Mouse (Mus musculus) heart, embryonic 16.5 days (tissue): ENCODE measurements at regions not wholly inside any gene's neighbourhood (a gene's known extent, or its start where the extent isn't known, plus 50 kb on each side); places are given as distances from the start of the nearest gene placed in this dataset.

Experiments used
- ATAC-seq: fragments of 200-750 bp; cut with Nextera tagmentation; replicated peaks from 2 replicates; pipeline ENCODE4 v1.8.0; 2017; ENCODE audit warnings: moderate number of reproducible peaks; ENCODE audit not compliant: insufficient read depth, low FRiP score; ENCODE audit errors: extremely low read depth
- H3K27ac ChIP-seq: fragments of 300-500 bp; sonication (generic); 2 replicates; pipeline ENCODE4 v1.5.1; 2014; ENCODE audit warnings: mild to moderate bottlenecking, low read length, control low read depth, moderate library complexity
- H3K27me3 ChIP-seq: fragments of 300-500 bp; sonication (generic); 2 replicates; pipeline ENCODE4 v1.6.1; 2014; ENCODE audit warnings: low read length, mixed read lengths; ENCODE audit not compliant: control insufficient read depth, insufficient read depth
- H3K36me3 ChIP-seq: fragments of 300-500 bp; sonication (generic); 2 replicates; pipeline ENCODE4 v1.6.1; 2014; ENCODE audit not compliant: control insufficient read depth, insufficient read depth
- H3K4me1 ChIP-seq: fragments of 300-500 bp; sonication (generic); 2 replicates; pipeline ENCODE4 v1.6.1; 2014; ENCODE audit warnings: low read length, mixed read lengths; ENCODE audit not compliant: control insufficient read depth, insufficient read depth
- H3K4me2 ChIP-seq: fragments of 300-500 bp; sonication (generic); 2 replicates; pipeline ENCODE4 v1.6.1; 2014; ENCODE audit warnings: low read depth, mild to moderate bottlenecking, control low read depth, low read length
- H3K4me3 ChIP-seq: fragments of 300-500 bp; sonication (generic); 2 replicates; pipeline ENCODE4 v1.5.1; 2014; ENCODE audit warnings: mild to moderate bottlenecking, control low read depth, low read length
- H3K9ac ChIP-seq: fragments of 300-500 bp; sonication (generic); 2 replicates; pipeline ENCODE4 v1.6.1; 2014; ENCODE audit warnings: low read length, control low read depth
- H3K9me3 ChIP-seq: fragments of 300-500 bp; sonication (generic); replicated peaks from 2 replicates; pipeline ENCODE4 v1.6.1; 2016; ENCODE audit warnings: low read length; ENCODE audit not compliant: control insufficient read depth
- WGBS: fragments of 180-500 bp; shearing (Covaris S2); extraction: QIAGEN DNeasy Blood & Tissue Kit; methylation state at CpG from one replicate; pipeline ENCODE4 v1.1.7; 2014; 5-methylcytosine and 5-hydroxymethylcytosine counted together

- Histone ChIP-seq H3K9ac (no peak overlapping the region), H3K27ac (no peak overlapping the region), H3K36me3 (no peaks in the 10 kb centered on the region), H3K4me3 (no peak overlapping the region), H3K4me1 (no peaks in the 10 kb centered on the region), H3K27me3 (0 out of 2 replicates have a peak, but pooled peaks cover 2% of the 10 kb centered on the region), H3K9me3 (no peaks in the 10 kb centered on the region), H3K4me2 (no peak overlapping the region)
- no peak for ATAC-seq
- 76% methylated on average over 7 of the region's 7 CpGs for WGBS
Measured at GRCm38 (mm10) chr3:144329117-144329516, 124.1 kb upstream of the Lmo4 start.

GRCm38 (mm10) chr3:144327235-144327760 lies 122.3 kb upstream of the Lmo4 start:
- Histone ChIP-seq H3K36me3 (no peaks in the 10 kb centered on the region), H3K27me3 (no peaks in the 10 kb centered on the region), H3K4me2 (no peak overlapping the region), H3K27ac (no peak overlapping the region), H3K9ac (no peak overlapping the region), H3K4me1 (no peaks in the 10 kb centered on the region), H3K9me3 (no peaks in the 10 kb centered on the region), H3K4me3 (no peak overlapping the region)
- ATAC-seq, result no peak
- WGBS, result 87% methylated on average over 8 of the region's 8 CpGs

- Histone ChIP-seq H3K9ac (no peak overlapping the region), H3K4me3 (no peak overlapping the region), H3K9me3 (no peaks in the 10 kb centered on the region), H3K27me3 (no peaks in the 10 kb centered on the region), H3K4me1 (no peaks in the 10 kb centered on the region), H3K27ac (no peak overlapping the region), H3K36me3 (no peaks in the 10 kb centered on the region), H3K4me2 (no peak overlapping the region)
- WGBS, result 80% methylated on average over 2 of the region's 2 CpGs
- no peak for ATAC-seq
Measured at GRCm38 (mm10) chr3:144324974-144325373, 120.0 kb upstream of the Lmo4 start.

GRCm38 (mm10) chr3:144323524-144323923 lies 118.5 kb upstream of the Lmo4 start:
- H3K9ac ChIP-seq, result no peak overlapping the region
- H3K36me3 ChIP-seq, result no peaks in the 10 kb centered on the region
- no peak overlapping the region for H3K27ac ChIP-seq
- no peaks in the 10 kb centered on the region for H3K4me1 ChIP-seq
- H3K4me2 ChIP-seq, result no peak overlapping the region
- WGBS, result 85% methylated on average over 3 of the region's 3 CpGs
- H3K9me3 ChIP-seq, result no peaks in the 10 kb centered on the region
- H3K27me3 ChIP-seq, result no peaks in the 10 kb centered on the region
- H3K4me3 ChIP-seq, result no peak overlapping the region
- ATAC-seq, result no peak

- no peak overlapping the region for H3K4me2 ChIP-seq
- H3K27me3 ChIP-seq, result no peaks in the 10 kb centered on the region
- no peaks in the 10 kb centered on the region for H3K36me3 ChIP-seq
- no peaks in the 10 kb centered on the region for H3K9me3 ChIP-seq
- no peak overlapping the region for H3K27ac ChIP-seq
- no peak overlapping the region for H3K4me3 ChIP-seq
- H3K4me1 ChIP-seq, result no peaks in the 10 kb centered on the region
- H3K9ac ChIP-seq, result no peak overlapping the region
- no peak for ATAC-seq
- 66% methylated on average over 11 of the region's 11 CpGs for WGBS
Measured at GRCm38 (mm10) chr3:144319468-144320205, 114.6 kb upstream of the Lmo4 start.

GRCm38 (mm10) chr3:144318761-144319467 lies 113.9 kb upstream of the Lmo4 start:
- H3K27ac ChIP-seq, result no peak overlapping the region
- no peaks in the 10 kb centered on the region for H3K27me3 ChIP-seq
- ATAC-seq, result no peak
- WGBS, result 70% methylated on average over 16 of the region's 16 CpGs
- H3K4me1 ChIP-seq, result no peaks in the 10 kb centered on the region
- no peak overlapping the region for H3K4me3 ChIP-seq
- H3K9ac ChIP-seq, result no peak overlapping the region
- no peak overlapping the region for H3K4me2 ChIP-seq
- H3K9me3 ChIP-seq, result no peaks in the 10 kb centered on the region
- H3K36me3 ChIP-seq, result no peaks in the 10 kb centered on the region

- no peaks in the 10 kb centered on the region for H3K9me3 ChIP-seq
- H3K4me2 ChIP-seq, result no peak overlapping the region
- H3K4me1 ChIP-seq, result no peaks in the 10 kb centered on the region
- WGBS, result 66% methylated on average over 5 of the region's 5 CpGs
- H3K27ac ChIP-seq, result no peak overlapping the region
- H3K27me3 ChIP-seq, result no peaks in the 10 kb centered on the region
- H3K9ac ChIP-seq, result no peak overlapping the region
- ATAC-seq, result no peak
- H3K4me3 ChIP-seq, result no peak overlapping the region
- H3K36me3 ChIP-seq, result no peaks in the 10 kb centered on the region
Measured at GRCm38 (mm10) chr3:144310748-144311147, 105.7 kb upstream of the Lmo4 start.

- Histone ChIP-seq H3K27ac (no peak overlapping the region), H3K4me2 (no peak overlapping the region), H3K9ac (no peak overlapping the region), H3K27me3 (no peaks in the 10 kb centered on the region), H3K36me3 (no peaks in the 10 kb centered on the region), H3K4me1 (no peaks in the 10 kb centered on the region), H3K4me3 (no peak overlapping the region), H3K9me3 (no peaks in the 10 kb centered on the region)
- ATAC-seq, result no peak
- WGBS, result 78% methylated on average over 4 of the region's 4 CpGs
Measured at GRCm38 (mm10) chr3:144308616-144309015, 103.6 kb upstream of the Lmo4 start.

- H3K27me3 ChIP-seq, result no peaks in the 10 kb centered on the region
- H3K27ac ChIP-seq, result no peak overlapping the region
- no peaks in the 10 kb centered on the region for H3K4me1 ChIP-seq
- WGBS, result 76% methylated on average over 3 of the region's 3 CpGs
- no peak overlapping the region for H3K9ac ChIP-seq
- no peaks in the 10 kb centered on the region for H3K9me3 ChIP-seq
- no peak overlapping the region for H3K4me2 ChIP-seq
- no peaks in the 10 kb centered on the region for H3K36me3 ChIP-seq
- no peak overlapping the region for H3K4me3 ChIP-seq
- no peak for ATAC-seq
Measured at GRCm38 (mm10) chr3:144307557-144307956, 102.5 kb upstream of the Lmo4 start.
